Mouse (Mus musculus) kidney, embryonic 16.5 days (tissue): ENCODE data around the gene Epb41l2. TPM values are rescaled to one million over a fixed set of nuclear protein-coding genes. Genes with fewer than 3 reads are reported as not detected.
A peak's percentile ranks its signal among the peaks of the same experiment; 100 is the strongest.

Experiments used
- ATAC-seq: fragments of 200-750 bp; cut with Nextera tagmentation; 2 replicates; pipeline ENCODE4 v1.8.0; 2017; ENCODE audit warnings: moderate TSS enrichment; ENCODE audit not compliant: low FRiP score, low TSS enrichment
- H3K27ac ChIP-seq: fragments of 300-500 bp; sonication (generic); 2 replicates; pipeline ENCODE4 v1.5.1; 2014; ENCODE audit warnings: low read length
- H3K27me3 ChIP-seq: fragments of 300-500 bp; sonication (generic); 2 replicates; pipeline ENCODE4 v1.6.1; 2014; ENCODE audit warnings: low read length, control low read depth, mixed read lengths; ENCODE audit not compliant: insufficient read depth
- H3K36me3 ChIP-seq: fragments of 300-500 bp; sonication (generic); 2 replicates; pipeline ENCODE4 v1.6.1; 2014; ENCODE audit warnings: low read length, control low read depth, mixed read lengths; ENCODE audit not compliant: insufficient read depth
- H3K4me1 ChIP-seq: fragments of 300-500 bp; sonication (generic); 2 replicates; pipeline ENCODE4 v1.6.1; 2014; ENCODE audit warnings: low read length, control low read depth, mixed read lengths; ENCODE audit not compliant: insufficient read depth
- H3K4me2 ChIP-seq: fragments of 300-500 bp; sonication (generic); replicated peaks from 2 replicates; pipeline ENCODE4 v1.6.1; 2014; ENCODE audit warnings: low read depth, low read length
- H3K4me3 ChIP-seq: fragments of 300-500 bp; sonication (generic); 2 replicates; pipeline ENCODE4 v1.5.1; 2014; ENCODE audit warnings: mild to moderate bottlenecking, low read length
- H3K9ac ChIP-seq: fragments of 300-500 bp; sonication (generic); replicated peaks from 2 replicates; pipeline ENCODE4 v1.6.1; 2014; ENCODE audit warnings: low read length
- H3K9me3 ChIP-seq: fragments of 300-500 bp; sonication (generic); 2 replicates; pipeline ENCODE4 v1.6.1; 2016; ENCODE audit warnings: low read length, control low read depth
- WGBS: fragments of 180-500 bp; shearing (Covaris S2); extraction: QIAGEN DNeasy Blood & Tissue Kit; methylation state at CpG from one replicate; pipeline ENCODE4 v1.1.7; 2014; 5-methylcytosine and 5-hydroxymethylcytosine counted together
- polyA plus RNA-seq: library from polyadenylated mRNA; unstranded; fragments of >200 nt; fragmentation: Nextera tagmentation; extraction: Ambion mirVana; gene quantifications from 2 replicates; pipeline ENCODE4 v1.2.1, GENCODE M21; 2015

Epb41l2 gene
- polyA plus RNA-seq, 1 experiment from 2014 or later, result 74.9 TPM

- no peaks in the 10 kb centered on the region for H3K9me3 ChIP-seq
- H3K27ac ChIP-seq, result no peak overlapping the region
- H3K27me3 ChIP-seq, result no peaks in the 10 kb centered on the region
- no peak for ATAC-seq
- H3K9ac ChIP-seq, result no peak overlapping the region
- peaks cover under 1% of the 10 kb centered on the region; the same call in 1 of the 2 replicates for H3K4me1 ChIP-seq
- 86% methylated on average over 6 of the region's 6 CpGs for WGBS
- H3K4me2 ChIP-seq, result no peak overlapping the region
- H3K4me3 ChIP-seq, result no peak overlapping the region
- H3K36me3 ChIP-seq, result 0 out of 2 replicates have a peak, but pooled peaks cover 2% of the 10 kb centered on the region
Measured at GRCm38 (mm10) chr10:25380746-25381481, 21.3 kb downstream of the Epb41l2 start.

- 66% methylated on average over 10 of the region's 10 CpGs for WGBS
- Histone ChIP-seq H3K27ac (no peak overlapping the region), H3K9ac (no peak overlapping the region), H3K9me3 (no peaks in the 10 kb centered on the region), H3K4me1 (peaks cover 11% of the 10 kb centered on the region), H3K4me3 (no peak overlapping the region), H3K27me3 (no peaks in the 10 kb centered on the region), H3K4me2 (no peak overlapping the region), H3K36me3 (0 out of 2 replicates have a peak, but pooled peaks cover 2% of the 10 kb centered on the region)
- no peak for ATAC-seq
Measured at GRCm38 (mm10) chr10:25381951-25382350, 22.4 kb downstream of the Epb41l2 start.

GRCm38 (mm10) chr10:25383171-25383570, 23.6 kb downstream of the Epb41l2 start:
- no peak overlapping the region for H3K9ac ChIP-seq
- H3K4me2 ChIP-seq, result no peak overlapping the region
- H3K27me3 ChIP-seq, result no peaks in the 10 kb centered on the region
- no peak overlapping the region for H3K27ac ChIP-seq
- H3K9me3 ChIP-seq, result no peaks in the 10 kb centered on the region
- ATAC-seq, result no peak
- no peaks in the 10 kb centered on the region for H3K36me3 ChIP-seq
- no peak overlapping the region for H3K4me3 ChIP-seq
- 81% methylated on average over 5 of the region's 5 CpGs for WGBS
- peaks cover 16% of the 10 kb centered on the region for H3K4me1 ChIP-seq

GRCm38 (mm10) chr10:25384391-25384790, 24.8 kb downstream of the Epb41l2 start:
- Histone ChIP-seq H3K27ac (no peak overlapping the region), H3K4me3 (no peak overlapping the region)

GRCm38 (mm10) chr10:25385811-25386580, 26.4 kb downstream of the Epb41l2 start:
- H3K36me3 ChIP-seq, result no peaks in the 10 kb centered on the region
- H3K4me2 ChIP-seq, result no peak overlapping the region
- H3K9me3 ChIP-seq, result no peaks in the 10 kb centered on the region
- no peaks in the 10 kb centered on the region for H3K27me3 ChIP-seq
- peaks cover 16% of the 10 kb centered on the region for H3K4me1 ChIP-seq
- no peak overlapping the region for H3K9ac ChIP-seq
- H3K27ac ChIP-seq, result peak overlapping the region; percentile 51
- no peak overlapping the region for H3K4me3 ChIP-seq
- 0 out of 2 replicates have a peak, but pooled peaks have one; percentile 33 for ATAC-seq
- 48% methylated on average over 13 of the region's 13 CpGs for WGBS

More at GRCm38 (mm10) chr10:25384391-25384790, 24.8 kb downstream of the Epb41l2 start:
- no peak overlapping the region for H3K4me2 ChIP-seq
- no peak overlapping the region for H3K9ac ChIP-seq
- H3K27me3 ChIP-seq, result no peaks in the 10 kb centered on the region
- peaks cover 16% of the 10 kb centered on the region for H3K4me1 ChIP-seq
- H3K36me3 ChIP-seq, result no peaks in the 10 kb centered on the region
- H3K9me3 ChIP-seq, result no peaks in the 10 kb centered on the region
- no peak for ATAC-seq
- 91% methylated on average over 10 of the region's 10 CpGs for WGBS

- Histone ChIP-seq H3K36me3 (no peaks in the 10 kb centered on the region), H3K4me1 (peaks cover 16% of the 10 kb centered on the region), H3K9ac (no peak overlapping the region), H3K4me2 (no peak overlapping the region), H3K9me3 (no peaks in the 10 kb centered on the region), H3K27ac (peak overlapping the region; percentile 51; the same call in 1 of the 2 replicates), H3K4me3 (no peak overlapping the region), H3K27me3 (no peaks in the 10 kb centered on the region)
- WGBS, result 66% methylated on average over 4 of the region's 4 CpGs
- ATAC-seq, result no peak
Measured at GRCm38 (mm10) chr10:25386868-25387267, 27.3 kb downstream of the Epb41l2 start.

- WGBS, result 22% methylated on average over 4 of the region's 4 CpGs
- H3K4me1 ChIP-seq, result peaks cover 16% of the 10 kb centered on the region
- H3K27ac ChIP-seq, result no peak overlapping the region
- no peaks in the 10 kb centered on the region for H3K27me3 ChIP-seq
- H3K4me3 ChIP-seq, result no peak overlapping the region
- H3K9ac ChIP-seq, result no peak overlapping the region
- ATAC-seq, result no peak
- H3K9me3 ChIP-seq, result no peaks in the 10 kb centered on the region
- H3K4me2 ChIP-seq, result no peak overlapping the region
- H3K36me3 ChIP-seq, result no peaks in the 10 kb centered on the region
Measured at GRCm38 (mm10) chr10:25387268-25387667, 27.7 kb downstream of the Epb41l2 start.

- WGBS, result 80% methylated on average over 7 of the region's 7 CpGs
- Histone ChIP-seq H3K4me2 (no peak overlapping the region), H3K27me3 (no peaks in the 10 kb centered on the region), H3K27ac (no peak overlapping the region), H3K9ac (no peak overlapping the region), H3K9me3 (no peaks in the 10 kb centered on the region), H3K4me3 (no peak overlapping the region), H3K36me3 (no peaks in the 10 kb centered on the region), H3K4me1 (peaks cover 9% of the 10 kb centered on the region)
- no peak for ATAC-seq
Measured at GRCm38 (mm10) chr10:25392786-25393185, 33.2 kb downstream of the Epb41l2 start.

GRCm38 (mm10) chr10:25393721-25394120, 34.1 kb downstream of the Epb41l2 start:
- Histone ChIP-seq H3K4me3 (no peak overlapping the region), H3K27me3 (no peaks in the 10 kb centered on the region), H3K36me3 (no peaks in the 10 kb centered on the region), H3K27ac (no peak overlapping the region), H3K4me1 (peaks cover 16% of the 10 kb centered on the region), H3K4me2 (no peak overlapping the region), H3K9ac (no peak overlapping the region), H3K9me3 (no peaks in the 10 kb centered on the region)
- ATAC-seq, result no peak
- WGBS, result 90% methylated on average over 1 of the region's 1 CpGs
